Mouse (Mus musculus) embryonic facial prominence, embryonic 14.5 days (tissue): Measurements from ENCODE around the gene Gemin2. TPM values are rescaled to one million over a fixed set of nuclear protein-coding genes. Genes with fewer than 3 reads are reported as not detected.

Experiments
- polyA plus RNA-seq: library from polyadenylated mRNA; unstranded; fragments of >200 nt; fragmentation: Nextera tagmentation; extraction: Ambion mirVana; gene quantifications from 2 replicates; pipeline ENCODE4 v1.2.1, GENCODE M21; 2014

Gemin2 gene
- polyA plus RNA-seq, 1 experiment from 2014 or later, result 13.3 TPM

Other genes starting within 250 kb of the Gemin2 start
- gene Sec23a, start 1.4 kb upstream of the Gemin2 start, polyA plus RNA-seq, result 115 and 121 TPM in 2 replicates
- gene Trappc6b, start 48.1 kb downstream of the Gemin2 start, polyA plus RNA-seq, result 55.2 and 60.0 TPM in 2 replicates
- gene Pnn, start 53.5 kb downstream of the Gemin2 start, polyA plus RNA-seq, result 73.4 and 73.5 TPM in 2 replicates
- gene Mia2, start 82.4 kb downstream of the Gemin2 start, polyA plus RNA-seq, result 53.9 and 58.2 TPM in 2 replicates
- 8.6 and 14.8 TPM in 2 replicates for gene Fbxo33, start 206.3 kb downstream of the Gemin2 start, polyA plus RNA-seq